Mouse (Mus musculus): Measurements from ENCODE around the gene Ssbp3. TPM values are rescaled to one million over a fixed set of nuclear protein-coding genes. Genes with fewer than 3 reads are reported as not detected.

The Ssbp3 gene
- total and polyA plus RNA-seq, 3 experiments = 30.5 to 242 (median 116) TPM

DNA sequence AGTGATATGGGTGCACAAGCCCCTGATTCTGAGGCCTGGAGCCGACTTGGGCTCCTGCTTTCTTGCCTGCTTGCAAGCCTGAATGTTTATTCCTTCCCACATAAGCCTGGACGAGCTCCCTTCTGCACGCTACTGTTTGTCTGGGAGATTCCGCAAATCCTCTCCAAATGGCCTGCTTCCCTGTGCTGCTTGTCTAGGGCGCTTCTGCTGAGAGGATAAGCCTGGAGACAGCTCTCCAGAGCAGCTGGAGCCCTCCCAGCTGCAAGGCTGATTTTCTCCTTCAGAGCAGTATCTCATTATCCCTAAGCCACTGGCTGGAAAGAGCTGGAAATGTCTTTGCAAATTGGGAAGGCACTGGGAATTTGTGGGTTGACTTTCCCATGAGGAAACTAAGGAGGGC lies 165.0 kb downstream of the Ssbp3 start:
- Histone ChIP-seq H3K27ac (ENCODE audit: control insufficient read depth, low read depth, low read length) (no peak overlapping the region), H3K4me1 (ENCODE audit: control insufficient read depth in 1 of 2, insufficient read depth in 2 of 2, low read length in 2 of 2) (0 out of 4 replicates have a peak, but pooled peaks cover 0 to 5% of the 10 kb centered on the region in 2 experiments), H3K4me3 (ENCODE audit: control insufficient read depth in 1 of 2, insufficient read depth in 1 of 2, low read depth in 2 of 2, low read length in 2 of 2) (no peak overlapping the region), H3K9ac (ENCODE audit: control insufficient read depth, low read depth, low read length, poor library complexity, severe bottlenecking) (no peak overlapping the region), H3K79me2 (ENCODE audit: control insufficient read depth, insufficient read depth, low read length, poor library complexity) (no peaks in the 10 kb centered on the region), H3K36me3 (ENCODE audit: control insufficient read depth in 1 of 2, insufficient read depth in 2 of 2, low read length in 2 of 2) (peaks cover 0 to 3% of the 10 kb centered on the region in 2 experiments; a peak in 2 of 4 replicates), H3K27me3 (ENCODE audit: control insufficient read depth in 1 of 2, insufficient read depth in 2 of 2, low read length in 2 of 2) (no peaks in the 10 kb centered on the region), H3K9me3 (replicated peaks; ENCODE audit: insufficient read depth, low read length) (no peaks in the 10 kb centered on the region)
- TF ChIP-seq TAL1 (IDR thresholded peaks at IDR 0.05; ENCODE audit: low read length) (no peak), RAD21 (IDR thresholded peaks at IDR 0.05; ENCODE audit: low read depth, low read length) (no peak), MYC (IDR thresholded peaks at IDR 0.05; ENCODE audit: low read depth, low read length) (no peak), KAT2A (conservative IDR thresholded peaks at IDR 0.05; ENCODE audit: low read depth, low read length) (no peak), MAZ (IDR thresholded peaks at IDR 0.05; ENCODE audit: low read depth, low read length) (no peak), TCF12 (IDR thresholded peaks at IDR 0.05; ENCODE audit: low read depth, low read length) (no peak), HCFC1 (IDR thresholded peaks at IDR 0.05; ENCODE audit: low read depth, low read length) (no peak), ZKSCAN1 (IDR thresholded peaks at IDR 0.05; ENCODE audit: low read depth, low read length) (no peak), USF1 (IDR thresholded peaks at IDR 0.05; ENCODE audit: low read depth, low read length) (no peak)
- no peak for DNase-seq (ENCODE audit: low read depth, low spot score)

DNA sequence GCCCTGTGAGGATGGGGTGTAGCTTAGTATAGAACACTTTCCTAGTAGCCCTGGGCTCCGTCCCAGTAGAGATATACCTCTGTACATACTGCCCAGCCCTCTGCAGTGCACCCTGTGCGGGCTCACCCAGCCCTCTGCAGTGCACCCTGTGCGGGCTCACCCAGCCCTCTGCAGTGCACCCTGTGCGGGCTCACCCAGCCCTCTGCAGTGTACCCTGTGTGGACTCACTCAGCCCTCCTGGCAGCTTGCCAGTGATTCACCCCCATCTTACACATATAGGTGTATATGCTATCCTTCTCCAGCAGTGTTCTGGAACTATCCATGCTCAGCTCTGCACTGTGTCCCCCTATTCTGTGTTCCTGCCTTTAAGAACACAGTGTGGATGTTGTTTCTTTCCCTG lies 168.4 kb downstream of the Ssbp3 start:
- TF ChIP-seq ZKSCAN1 (IDR thresholded peaks at IDR 0.05; ENCODE audit: low read depth, low read length) (no peak), EP300 (IDR thresholded peaks at IDR 0.05; ENCODE audit: low read depth in 1 of 2, low read length in 2 of 2) (no peak), MXI1 (IDR thresholded peaks at IDR 0.05; ENCODE audit: low read depth, low read length) (no peak), ZC3H11A (IDR thresholded peaks at IDR 0.05; ENCODE audit: low read depth, low read length) (no peak), JUND (IDR thresholded peaks at IDR 0.05; ENCODE audit: low read depth, low read length) (no peak), MYC (IDR thresholded peaks at IDR 0.05; ENCODE audit: low read depth, low read length) (no peak), MAZ (IDR thresholded peaks at IDR 0.05; ENCODE audit: low read depth, low read length) (no peak), RAD21 (IDR thresholded peaks at IDR 0.05; ENCODE audit: low read depth, low read length) (no peak), HCFC1 (IDR thresholded peaks at IDR 0.05; ENCODE audit: low read depth, low read length) (no peak), CHD1 (IDR thresholded peaks at IDR 0.05; ENCODE audit: low read depth, low read length) (no peak), ZNF384 (IDR thresholded peaks at IDR 0.05; ENCODE audit: low read depth, low read length) (no peak), SMC3 (IDR thresholded peaks at IDR 0.05; ENCODE audit: low read depth, low read length) (no peak)
- H3K27ac ChIP-seq (ENCODE audit: control insufficient read depth, low read depth, low read length) = no peak overlapping the region
- H3K9ac ChIP-seq (ENCODE audit: control insufficient read depth, low read depth, low read length, poor library complexity, severe bottlenecking) = no peak overlapping the region
- peaks cover 0 to 3% of the 10 kb centered on the region in 2 experiments; a peak in 2 of 4 replicates for H3K36me3 ChIP-seq (ENCODE audit: control insufficient read depth in 1 of 2, insufficient read depth in 2 of 2, low read length in 2 of 2)
- no peak overlapping the region for H3K4me3 ChIP-seq (ENCODE audit: control insufficient read depth in 1 of 2, insufficient read depth in 1 of 2, low read depth in 2 of 2, low read length in 2 of 2)
- no peaks in the 10 kb centered on the region for H3K9me3 ChIP-seq (replicated peaks; ENCODE audit: insufficient read depth, low read length)
- no peaks in the 10 kb centered on the region for H3K79me2 ChIP-seq (ENCODE audit: control insufficient read depth, insufficient read depth, low read length, poor library complexity)
- DNase-seq (ENCODE audit: low read depth, low spot score) = no peak
- H3K27me3 ChIP-seq (ENCODE audit: control insufficient read depth in 1 of 2, insufficient read depth in 2 of 2, low read length in 2 of 2) = no peaks in the 10 kb centered on the region
- H3K4me1 ChIP-seq (ENCODE audit: control insufficient read depth in 1 of 2, insufficient read depth in 2 of 2, low read length in 2 of 2) = 0 out of 4 replicates have a peak, but pooled peaks cover 0 to 6% of the 10 kb centered on the region in 2 experiments

Measured in MEL (cell line).